Mouse (Mus musculus): ENCODE measurements around the gene Ggnbp2. TPM values are rescaled to one million over a fixed set of nuclear protein-coding genes. Genes with fewer than 3 reads are reported as not detected.

Gene Ggnbp2
- total and polyA plus RNA-seq, 3 experiments, result 22.9 to 54.9 (median 47.9) TPM

DNA sequence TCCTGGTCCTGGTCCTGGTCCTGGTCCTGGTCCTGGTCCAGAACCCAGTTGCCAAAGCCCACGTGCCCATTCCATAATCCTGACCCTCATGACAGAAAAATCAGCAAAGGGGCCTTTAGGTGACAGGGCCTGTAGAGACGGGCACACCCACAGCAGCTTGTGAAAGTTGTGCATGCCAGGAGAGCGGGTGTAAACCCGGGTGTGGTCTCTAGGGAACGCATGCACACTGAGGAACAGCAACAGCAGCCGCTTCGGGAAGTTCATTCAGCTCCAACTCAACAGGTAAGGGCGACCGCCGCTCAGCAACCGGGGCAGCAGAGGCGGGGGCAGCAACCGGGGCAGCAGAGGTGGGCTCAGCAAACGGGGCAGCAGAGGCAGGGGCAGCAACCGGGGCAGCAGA lies 22.5 kb upstream of the Ggnbp2 start:
- H3K4me3 ChIP-seq, result no peak overlapping the region
- H3K79me2 ChIP-seq (replicated peaks; ENCODE audit: control insufficient read depth, insufficient read depth, low read length), result no peaks in the 10 kb centered on the region
- DNase-seq, result no peak
- H3K36me3 ChIP-seq (ENCODE audit: control insufficient read depth, insufficient read depth, low read length), result no peaks in the 10 kb centered on the region
- TF ChIP-seq CTCF (IDR thresholded peaks at IDR 0.05) (no peak), EP300 (IDR thresholded peaks at IDR 0.05; ENCODE audit: insufficient read depth, low read depth, low read length) (no peak), POLR2A (IDR thresholded peaks at IDR 0.05; ENCODE audit: insufficient read depth, low read depth, low read length) (no peak)
- no peak overlapping the region for H3K9ac ChIP-seq (ENCODE audit: low read depth, low read length)
- H3K27ac ChIP-seq, result no peak overlapping the region
- no peaks in the 10 kb centered on the region for H3K27me3 ChIP-seq (ENCODE audit: control insufficient read depth, insufficient read depth, low read length)
- 92% methylated on average over 15 of the region's 15 CpGs for WGBS
- no peaks in the 10 kb centered on the region for H3K4me1 ChIP-seq (ENCODE audit: control insufficient read depth, insufficient read depth, low read length)
- intact Hi-C loops (cut with DNase I), result no loop called here

DNA sequence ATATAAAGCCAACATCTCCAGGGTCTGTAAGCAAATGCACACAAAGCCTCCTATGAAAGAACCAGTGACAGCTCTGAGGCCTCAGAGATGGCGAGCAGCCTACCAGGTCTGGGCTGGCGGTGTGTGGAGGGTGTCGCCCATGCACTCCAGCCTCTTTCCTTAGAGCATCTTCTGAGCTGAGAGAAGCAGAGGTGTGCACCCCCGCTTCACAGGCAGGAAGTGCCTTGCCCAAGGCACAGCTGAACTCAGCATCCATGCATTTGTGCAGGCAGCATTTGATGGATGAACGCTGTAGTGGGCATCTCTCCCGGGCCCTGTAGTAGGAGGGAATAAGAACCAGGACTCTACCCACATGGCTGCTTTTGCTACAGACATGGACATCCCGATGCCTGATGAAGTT lies 21.1 kb upstream of the Ggnbp2 start:
- Histone ChIP-seq H3K27ac (no peak overlapping the region), H3K79me2 (replicated peaks; ENCODE audit: control insufficient read depth, insufficient read depth, low read length) (no peaks in the 10 kb centered on the region), H3K36me3 (ENCODE audit: control insufficient read depth, insufficient read depth, low read length) (no peaks in the 10 kb centered on the region), H3K27me3 (ENCODE audit: control insufficient read depth, insufficient read depth, low read length) (no peaks in the 10 kb centered on the region), H3K4me1 (ENCODE audit: control insufficient read depth, insufficient read depth, low read length) (no peaks in the 10 kb centered on the region), H3K9ac (ENCODE audit: low read depth, low read length) (no peak overlapping the region), H3K4me3 (no peak overlapping the region)
- no peak for TF ChIP-seq POLR2A (IDR thresholded peaks at IDR 0.05; ENCODE audit: insufficient read depth, low read depth, low read length)
- DNase-seq, result no peak
- intact Hi-C loops (cut with DNase I), result no loop called here
- WGBS, result 93% methylated on average over 7 of the region's 7 CpGs

DNA sequence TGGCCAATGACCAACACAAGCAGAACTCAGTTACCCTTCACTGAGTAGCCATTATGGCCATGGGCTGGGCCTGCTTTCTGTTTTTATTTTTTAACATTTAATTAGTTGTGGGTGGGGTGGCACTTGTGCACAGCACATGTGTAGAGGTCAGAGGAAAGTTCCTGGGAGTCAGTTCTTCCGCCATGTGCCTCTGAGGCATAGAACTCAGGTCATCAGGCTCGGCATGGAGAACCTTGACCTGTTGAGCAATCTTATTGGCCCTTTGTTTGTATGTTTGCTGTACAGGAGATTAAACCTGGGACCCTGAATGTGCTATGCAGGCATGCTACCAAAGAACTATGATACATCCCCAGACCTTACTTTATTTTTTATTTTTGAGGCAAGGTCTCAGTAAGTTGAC lies 18.9 kb upstream of the Ggnbp2 start:
- H3K27me3 ChIP-seq (ENCODE audit: control insufficient read depth, insufficient read depth, low read length), result no peaks in the 10 kb centered on the region
- no peak overlapping the region for H3K9ac ChIP-seq (ENCODE audit: low read depth, low read length)
- no peaks in the 10 kb centered on the region for H3K36me3 ChIP-seq (ENCODE audit: control insufficient read depth, insufficient read depth, low read length)
- intact Hi-C loops (cut with DNase I), result no loop called here
- H3K27ac ChIP-seq, result no peak overlapping the region
- no peak for DNase-seq
- H3K79me2 ChIP-seq (replicated peaks; ENCODE audit: control insufficient read depth, insufficient read depth, low read length), result no peaks in the 10 kb centered on the region
- WGBS, result 93% methylated on average over 2 of the region's 2 CpGs
- H3K4me3 ChIP-seq, result no peak overlapping the region
- no peaks in the 10 kb centered on the region for H3K4me1 ChIP-seq (ENCODE audit: control insufficient read depth, insufficient read depth, low read length)
- no peak for TF ChIP-seq EP300 (IDR thresholded peaks at IDR 0.05; ENCODE audit: insufficient read depth, low read depth, low read length)
- TF ChIP-seq CTCF (IDR thresholded peaks at IDR 0.05), result no peak
- no peak for TF ChIP-seq POLR2A (IDR thresholded peaks at IDR 0.05; ENCODE audit: insufficient read depth, low read depth, low read length)

DNA sequence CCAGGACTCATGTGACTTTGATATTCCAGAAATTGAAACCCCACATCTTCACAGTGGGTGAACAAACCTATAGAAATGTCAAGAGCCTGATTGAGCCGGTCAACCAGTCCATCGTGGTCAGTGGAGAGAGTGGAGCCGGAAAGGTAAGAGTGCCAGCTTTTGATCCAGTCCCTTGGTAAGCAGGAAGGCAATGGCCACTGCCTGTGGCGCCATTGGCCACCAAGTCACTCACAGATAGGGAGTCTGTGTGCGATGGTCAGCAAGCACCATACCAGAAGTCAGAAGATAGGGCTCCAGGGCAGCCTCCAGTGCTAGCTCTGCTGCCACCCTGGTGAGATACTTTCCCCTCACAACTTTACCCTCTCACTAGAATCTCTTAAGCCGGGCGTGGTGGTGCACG lies 17.4 kb upstream of the Ggnbp2 start:
- DNase-seq, result no peak
- no peak for TF ChIP-seq CTCF (IDR thresholded peaks at IDR 0.05)
- no peak for TF ChIP-seq POLR2A (IDR thresholded peaks at IDR 0.05; ENCODE audit: insufficient read depth, low read depth, low read length)
- TF ChIP-seq EP300 (IDR thresholded peaks at IDR 0.05; ENCODE audit: insufficient read depth, low read depth, low read length), result no peak
- Histone ChIP-seq H3K27ac (no peak overlapping the region), H3K4me1 (ENCODE audit: control insufficient read depth, insufficient read depth, low read length) (no peaks in the 10 kb centered on the region), H3K9ac (ENCODE audit: low read depth, low read length) (no peak overlapping the region), H3K79me2 (replicated peaks; ENCODE audit: control insufficient read depth, insufficient read depth, low read length) (no peaks in the 10 kb centered on the region), H3K27me3 (ENCODE audit: control insufficient read depth, insufficient read depth, low read length) (no peaks in the 10 kb centered on the region), H3K4me3 (no peak overlapping the region), H3K36me3 (ENCODE audit: control insufficient read depth, insufficient read depth, low read length) (no peaks in the 10 kb centered on the region)
- WGBS, result 97% methylated on average over 8 of the region's 8 CpGs
- intact Hi-C loops (cut with DNase I), result no loop called here

DNA sequence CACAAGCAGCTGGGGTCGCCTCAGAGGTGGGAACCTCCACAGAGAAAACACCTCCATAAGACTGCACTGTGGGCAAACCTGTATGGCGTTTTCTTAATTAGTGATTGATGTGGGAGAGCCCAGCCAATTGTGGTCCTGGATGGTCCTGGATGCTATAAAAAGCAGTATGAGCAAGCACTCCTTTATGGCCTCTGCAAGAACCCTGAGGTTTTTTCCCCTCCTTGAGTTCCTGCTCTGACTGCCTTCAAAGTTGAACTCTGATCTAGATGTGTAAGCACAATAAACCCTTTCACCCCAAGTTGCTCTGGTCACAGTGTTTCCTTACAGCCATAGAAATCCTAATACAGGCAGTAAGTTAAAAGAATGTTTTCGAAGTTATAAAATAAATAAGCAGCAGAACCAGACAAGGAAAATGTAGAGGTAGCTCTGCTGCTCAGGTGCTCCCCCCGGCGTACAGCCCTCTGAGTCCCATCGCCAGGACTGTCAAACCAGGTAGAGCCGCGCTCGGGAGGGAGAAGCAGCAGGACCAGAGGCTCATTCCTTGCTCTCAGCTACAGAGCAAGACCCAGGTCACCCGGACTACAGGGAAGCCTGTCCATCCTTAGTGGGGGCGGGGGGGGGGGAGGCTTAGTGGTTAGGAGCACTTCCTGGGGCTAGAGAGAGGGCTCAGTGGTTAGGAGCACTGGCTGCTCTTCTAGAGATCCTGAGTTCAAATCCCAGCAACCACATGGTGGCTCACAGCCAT lies 16.3 kb upstream of the Ggnbp2 start:
- 93% methylated on average over 11 of the region's 11 CpGs for WGBS
- Histone ChIP-seq H3K27ac (no peak overlapping the region), H3K79me2 (replicated peaks; ENCODE audit: control insufficient read depth, insufficient read depth, low read length) (no peaks in the 10 kb centered on the region; the same call in 1 of the 2 replicates), H3K4me1 (ENCODE audit: control insufficient read depth, insufficient read depth, low read length) (no peaks in the 10 kb centered on the region), H3K27me3 (ENCODE audit: control insufficient read depth, insufficient read depth, low read length) (no peaks in the 10 kb centered on the region), H3K9ac (ENCODE audit: low read depth, low read length) (no peak overlapping the region), H3K36me3 (ENCODE audit: control insufficient read depth, insufficient read depth, low read length) (no peaks in the 10 kb centered on the region), H3K4me3 (no peak overlapping the region)
- no peak for TF ChIP-seq EP300 (IDR thresholded peaks at IDR 0.05; ENCODE audit: insufficient read depth, low read depth, low read length)
- TF ChIP-seq CTCF (IDR thresholded peaks at IDR 0.05), result no peak
- TF ChIP-seq POLR2A (IDR thresholded peaks at IDR 0.05; ENCODE audit: insufficient read depth, low read depth, low read length), result no peak
- intact Hi-C loops (cut with DNase I), result no loop called here
- DNase-seq, result no peak

DNA sequence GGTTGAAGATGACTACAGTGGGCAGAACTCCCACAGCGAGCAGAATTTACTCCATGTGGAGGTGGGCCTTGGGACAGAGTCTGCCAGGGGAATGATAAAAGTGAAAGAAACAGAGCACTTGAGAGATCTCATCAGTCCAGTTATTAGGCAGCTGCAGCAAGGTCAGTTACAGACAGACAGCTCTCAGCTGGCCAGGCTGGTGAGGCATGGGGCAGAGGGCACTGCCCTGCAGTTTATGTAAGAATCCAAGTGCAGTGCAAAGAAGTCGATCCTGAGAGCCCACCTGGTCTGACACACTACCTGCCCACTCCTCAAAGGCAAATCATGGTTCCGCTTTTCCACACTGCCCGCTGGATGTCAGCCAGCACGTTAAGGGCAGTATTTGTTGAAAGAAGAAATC lies 15.6 kb upstream of the Ggnbp2 start:
- intact Hi-C loops (cut with DNase I), result no loop called here
- TF ChIP-seq POLR2A (IDR thresholded peaks at IDR 0.05; ENCODE audit: insufficient read depth, low read depth, low read length) (no peak), EP300 (IDR thresholded peaks at IDR 0.05; ENCODE audit: insufficient read depth, low read depth, low read length) (no peak), CTCF (IDR thresholded peaks at IDR 0.05) (no peak)
- Histone ChIP-seq H3K27ac (no peak overlapping the region), H3K79me2 (replicated peaks; ENCODE audit: control insufficient read depth, insufficient read depth, low read length) (no peaks in the 10 kb centered on the region; the same call in 1 of the 2 replicates), H3K4me1 (ENCODE audit: control insufficient read depth, insufficient read depth, low read length) (no peaks in the 10 kb centered on the region; the same call in 1 of the 2 replicates), H3K36me3 (ENCODE audit: control insufficient read depth, insufficient read depth, low read length) (no peaks in the 10 kb centered on the region), H3K27me3 (ENCODE audit: control insufficient read depth, insufficient read depth, low read length) (no peaks in the 10 kb centered on the region), H3K4me3 (no peak overlapping the region), H3K9ac (ENCODE audit: low read depth, low read length) (no peak overlapping the region)
- DNase-seq, result no peak
- 89% methylated on average over 5 of the region's 5 CpGs for WGBS

Measured in heart, adult 2 months (tissue).